Mouse (Mus musculus) erythroblast, embryonic 14.5 days (primary cell): ENCODE data around the gene Rnf187. TPM values are rescaled to one million over a fixed set of nuclear protein-coding genes. Genes with fewer than 3 reads are reported as not detected.

ENCODE experiments used
- H3K27me3 ChIP-seq: 2 replicates; pipeline ENCODE4 v1.6.1; 2012; ENCODE audit warnings: inconsistent platforms; ENCODE audit not compliant: control insufficient read depth
- H3K36me3 ChIP-seq: 2 replicates; pipeline ENCODE4 v1.6.1; 2012; ENCODE audit warnings: mild to moderate bottlenecking, inconsistent platforms; ENCODE audit not compliant: control insufficient read depth
- H3K4me1 ChIP-seq: 2 replicates; pipeline ENCODE4 v1.6.1; 2012; ENCODE audit warnings: inconsistent platforms; ENCODE audit not compliant: control insufficient read depth
- H3K4me3 ChIP-seq: replicated peaks from 2 replicates; pipeline ENCODE3; 2012; ENCODE audit warnings: moderate library complexity, mild to moderate bottlenecking, inconsistent platforms
- H3K9me3 ChIP-seq: 2 replicates; pipeline ENCODE4 v1.6.1; 2012; ENCODE audit warnings: low read length, inconsistent platforms, mixed read lengths; ENCODE audit not compliant: control insufficient read depth
- GATA1 ChIP-seq: IDR thresholded peaks from 2 replicates; pipeline ENCODE4 v1.6.1; 2012; ENCODE audit warnings: low read length, inconsistent platforms, mixed read lengths
- TAL1 ChIP-seq: IDR thresholded peaks from 3 replicates; pipeline ENCODE4 v1.6.1; 2012; ENCODE audit warnings: low read length, inconsistent platforms, mixed read lengths
- polyA plus RNA-seq: library from polyadenylated mRNA; stranded (reverse); fragments of >175 nt; gene quantifications from 2 replicates; pipeline ENCODE4 v1.2.3, GENCODE M21; 2012

The Rnf187 gene
- polyA plus RNA-seq, 1 experiment = 75.1 TPM

DNA sequence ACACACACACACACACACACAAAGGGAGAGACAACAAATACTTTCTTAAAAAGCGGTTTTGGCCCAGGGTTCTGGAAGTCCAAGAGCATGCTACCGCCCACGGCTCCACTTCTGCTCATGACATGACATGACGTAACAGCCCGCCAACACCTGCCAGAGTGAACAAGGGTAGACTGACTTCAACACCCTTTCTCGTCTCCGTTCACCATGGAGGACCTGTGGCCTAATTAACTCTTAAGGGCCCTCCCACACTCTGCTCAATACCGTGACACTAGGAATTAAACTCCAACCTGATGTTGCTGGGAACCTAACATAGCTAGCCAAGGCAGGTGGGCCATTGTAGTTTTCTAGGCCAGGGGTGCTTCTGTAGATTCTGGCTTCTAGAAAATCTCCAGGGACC is 30.3 kb upstream of the Rnf187 start:
- H3K36me3 ChIP-seq = peaks cover 35% of the 10 kb centered on the region
- H3K9me3 ChIP-seq = no peaks in the 10 kb centered on the region
- no peak for TF ChIP-seq GATA1
- no peak for TF ChIP-seq TAL1
- H3K4me3 ChIP-seq = no peak overlapping the region
- H3K4me1 ChIP-seq = peaks cover 17% of the 10 kb centered on the region
- H3K27me3 ChIP-seq = peaks cover 11% of the 10 kb centered on the region

DNA sequence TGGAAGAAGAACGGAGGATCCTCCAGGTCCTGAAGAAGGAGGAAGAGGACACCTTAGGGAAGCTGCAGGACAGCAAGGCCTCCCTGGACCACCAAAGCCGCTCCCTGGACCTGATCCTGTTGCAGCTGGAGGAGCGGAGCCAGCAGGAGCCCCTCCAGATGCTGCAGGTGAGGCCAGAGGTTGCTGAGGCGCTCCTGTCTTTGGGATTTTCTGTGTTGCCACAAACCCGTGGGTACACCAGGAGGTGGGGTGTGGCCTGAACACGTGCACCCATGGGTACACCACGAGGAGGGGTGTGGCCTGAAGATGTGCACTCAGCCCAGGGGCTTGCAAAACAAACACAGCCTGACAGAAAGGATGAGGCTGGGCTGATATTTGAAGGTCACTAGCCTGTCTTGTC is 29.8 kb upstream of the Rnf187 start:
- Histone ChIP-seq H3K9me3 (no peaks in the 10 kb centered on the region), H3K4me3 (no peak overlapping the region), H3K27me3 (peaks cover 15% of the 10 kb centered on the region), H3K4me1 (peaks cover 17% of the 10 kb centered on the region), H3K36me3 (peaks cover 35% of the 10 kb centered on the region)
- TF ChIP-seq TAL1 (no peak), GATA1 (no peak)

DNA sequence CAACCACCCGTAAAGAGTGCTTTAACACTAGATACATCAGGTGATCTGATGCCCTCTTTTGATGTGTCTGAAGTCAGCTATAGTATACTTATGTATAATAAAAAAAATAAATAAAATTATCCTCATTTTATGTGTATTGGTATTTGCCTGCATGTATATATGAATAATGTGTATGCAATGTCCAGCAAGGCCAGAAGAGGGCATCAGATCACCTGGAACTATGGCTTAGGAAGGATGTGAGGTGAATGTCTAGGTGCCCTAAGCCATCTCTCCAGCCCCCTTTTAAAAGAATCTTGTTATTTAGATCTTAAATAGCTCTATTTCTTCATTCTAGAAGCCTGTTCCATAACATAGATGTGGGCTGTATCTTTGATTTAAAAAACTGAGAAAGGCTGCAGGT is 28.6 kb upstream of the Rnf187 start:
- peaks cover 20% of the 10 kb centered on the region for H3K4me1 ChIP-seq
- no peak overlapping the region for H3K4me3 ChIP-seq
- peaks cover 33% of the 10 kb centered on the region for H3K36me3 ChIP-seq
- H3K27me3 ChIP-seq = peaks cover 27% of the 10 kb centered on the region
- TF ChIP-seq GATA1 (no peak), TAL1 (no peak)
- peaks cover 2% of the 10 kb centered on the region for H3K9me3 ChIP-seq

DNA sequence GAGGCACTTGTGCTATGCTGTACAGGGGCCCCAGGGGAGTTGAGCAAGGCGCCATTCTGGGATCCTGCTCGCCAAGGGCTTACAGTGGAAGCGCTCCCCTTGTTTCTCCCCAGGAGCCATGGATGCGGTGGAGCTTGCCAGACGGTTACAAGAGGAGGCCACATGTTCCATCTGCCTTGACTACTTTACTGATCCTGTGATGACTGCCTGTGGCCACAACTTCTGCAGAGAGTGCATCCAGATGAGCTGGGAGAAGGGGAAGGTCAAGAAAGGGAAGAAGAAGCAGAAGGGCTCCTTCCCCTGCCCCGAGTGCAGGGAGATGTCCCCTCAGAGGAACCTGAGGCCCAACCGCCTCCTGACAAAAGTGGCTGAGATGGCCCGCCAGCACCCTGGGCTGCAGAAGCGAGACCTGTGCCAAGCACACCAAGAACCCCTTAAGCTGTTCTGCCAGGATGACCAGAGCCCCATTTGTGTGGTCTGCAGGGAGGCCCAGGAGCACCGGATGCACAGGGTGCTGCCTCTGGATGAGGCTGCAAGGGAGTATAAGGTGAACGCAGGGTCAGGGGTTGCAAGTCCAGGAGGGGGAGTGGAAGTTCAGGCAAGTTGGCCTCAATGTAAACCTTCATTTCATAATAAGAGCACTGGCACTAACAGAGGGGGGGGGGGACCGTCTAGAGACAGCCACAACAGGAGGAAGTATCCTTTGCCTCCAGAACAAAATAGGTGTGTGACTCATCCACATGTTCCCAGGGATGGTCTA is 26.5 kb upstream of the Rnf187 start:
- H3K4me3 ChIP-seq = no peak overlapping the region
- H3K9me3 ChIP-seq = peaks cover 16% of the 10 kb centered on the region
- peaks cover 49% of the 10 kb centered on the region for H3K27me3 ChIP-seq
- no peak for TF ChIP-seq TAL1
- TF ChIP-seq GATA1 = no peak
- peaks cover 25% of the 10 kb centered on the region for H3K4me1 ChIP-seq
- peaks cover 12% of the 10 kb centered on the region for H3K36me3 ChIP-seq

DNA sequence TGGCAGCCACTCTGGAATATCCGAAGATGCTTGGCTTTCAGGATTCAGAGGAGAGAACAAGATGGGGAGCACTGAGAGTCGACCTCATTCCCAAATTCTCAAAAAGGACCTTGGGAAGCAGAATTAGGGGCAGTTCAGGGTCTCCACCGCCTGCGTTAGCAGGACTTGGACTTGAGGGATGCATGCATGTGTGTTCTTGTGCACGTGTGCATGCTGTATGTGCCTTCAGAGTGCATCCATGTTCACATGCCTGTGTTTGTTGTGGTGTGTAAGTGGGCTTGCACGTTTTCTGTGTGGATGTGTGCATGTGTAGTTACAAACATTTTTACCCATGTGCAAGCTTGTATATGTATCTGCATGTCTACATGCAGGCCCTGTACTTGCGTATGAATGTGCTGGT is 25.5 kb upstream of the Rnf187 start:
- peaks cover 6% of the 10 kb centered on the region for H3K36me3 ChIP-seq
- no peak for TF ChIP-seq GATA1
- TF ChIP-seq TAL1 = no peak
- H3K27me3 ChIP-seq = peaks cover 50% of the 10 kb centered on the region
- H3K4me3 ChIP-seq = no peak overlapping the region
- H3K9me3 ChIP-seq = peaks cover 16% of the 10 kb centered on the region
- peaks cover 32% of the 10 kb centered on the region for H3K4me1 ChIP-seq

DNA sequence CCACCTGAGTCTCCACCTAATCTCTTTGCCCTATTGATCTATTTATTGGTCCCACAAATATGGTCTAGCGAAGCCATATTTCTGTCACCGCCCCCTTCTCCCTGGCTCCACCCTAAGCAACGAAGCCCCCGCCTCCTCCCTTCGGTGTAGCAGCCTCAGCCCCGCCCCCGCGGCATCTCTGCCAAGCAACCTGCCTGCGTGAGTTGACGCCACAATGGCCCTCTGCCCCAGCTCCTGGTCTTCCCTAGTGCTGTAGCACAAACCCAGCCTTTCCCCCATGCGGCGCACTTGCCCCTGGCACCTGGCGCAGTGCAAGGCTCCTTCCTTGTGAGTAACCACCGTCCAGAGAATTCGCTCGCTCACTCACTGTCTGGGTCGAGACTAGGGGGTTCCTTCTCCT is 24.8 kb upstream of the Rnf187 start:
- Histone ChIP-seq H3K36me3 (peaks cover 7% of the 10 kb centered on the region), H3K4me3 (no peak overlapping the region), H3K27me3 (peaks cover 50% of the 10 kb centered on the region), H3K9me3 (peaks cover 16% of the 10 kb centered on the region), H3K4me1 (peaks cover 34% of the 10 kb centered on the region)
- TF ChIP-seq GATA1 (no peak), TAL1 (no peak)

DNA sequence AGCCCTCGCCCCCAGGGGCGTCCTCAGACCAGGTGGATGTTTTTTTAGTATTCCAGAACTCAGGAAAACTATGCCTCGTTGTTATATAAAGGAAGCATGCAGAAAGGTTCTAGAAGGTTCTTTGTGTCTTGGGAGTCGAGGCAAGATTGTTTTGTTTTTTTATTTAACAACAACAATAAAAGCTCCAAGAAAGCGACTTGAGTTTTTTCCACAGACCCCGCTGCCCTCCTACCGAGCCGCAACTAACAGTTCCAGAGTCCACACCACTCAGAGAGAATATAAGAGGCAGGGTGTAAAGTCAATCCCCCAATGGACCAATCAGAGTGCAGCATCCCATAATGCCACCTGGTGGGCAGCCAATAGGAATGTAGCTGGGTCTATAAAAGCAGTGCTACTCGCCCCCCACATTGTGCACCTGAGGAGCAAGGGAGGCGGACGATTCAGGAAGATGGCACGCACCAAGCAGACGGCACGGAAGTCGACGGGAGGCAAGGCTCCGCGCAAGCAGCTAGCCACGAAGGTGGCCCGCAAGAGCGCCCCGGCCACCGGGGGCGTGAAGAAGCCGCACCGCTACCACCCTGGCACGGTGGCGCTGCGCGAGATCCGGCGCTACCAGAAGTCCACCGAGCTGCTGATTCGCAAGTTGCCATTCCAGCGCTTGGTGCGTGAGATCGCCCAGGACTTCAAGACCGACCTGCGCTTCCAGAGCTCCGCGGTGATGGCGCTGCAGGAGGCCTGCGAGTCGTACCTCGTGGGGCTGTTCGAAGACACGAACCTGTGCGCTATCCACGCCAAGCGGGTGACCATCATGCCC is 22.9 kb upstream of the Rnf187 start:
- Histone ChIP-seq H3K27me3 (peaks cover 50% of the 10 kb centered on the region), H3K9me3 (peaks cover 16% of the 10 kb centered on the region), H3K4me3 (no peak overlapping the region), H3K4me1 (peaks cover 50% of the 10 kb centered on the region), H3K36me3 (peaks cover 25% of the 10 kb centered on the region)
- TF ChIP-seq GATA1 = no peak
- no peak for TF ChIP-seq TAL1

DNA sequence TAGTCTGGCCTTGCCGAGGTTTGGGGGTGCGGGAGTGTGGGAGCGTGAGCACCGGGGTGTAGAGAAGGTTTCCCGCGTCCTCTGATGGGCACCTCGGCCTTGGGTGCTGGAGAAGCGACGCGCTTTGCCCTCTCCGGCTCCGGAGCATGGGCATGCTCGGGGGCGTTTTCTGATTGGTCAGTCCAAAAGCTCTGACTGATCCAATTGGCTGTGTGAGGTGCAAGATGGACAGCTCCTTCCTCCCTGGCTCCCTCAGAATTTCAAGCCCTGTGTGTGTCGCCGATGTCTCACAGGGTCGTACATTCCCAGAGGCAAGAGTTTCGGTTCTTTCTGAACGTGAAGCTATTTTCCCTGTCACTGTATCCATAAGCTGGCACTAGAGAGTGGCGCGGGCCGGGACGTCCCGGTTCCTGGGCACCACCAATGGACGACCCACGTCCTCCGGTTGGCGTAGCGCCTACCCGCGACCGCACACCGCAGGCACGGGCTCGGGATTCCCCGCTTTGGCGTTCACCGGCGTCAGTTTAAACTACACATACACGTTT is 21.3 kb upstream of the Rnf187 start:
- Histone ChIP-seq H3K27me3 (peaks cover 46% of the 10 kb centered on the region), H3K4me1 (peaks cover 58% of the 10 kb centered on the region), H3K4me3 (peak overlapping the region; percentile 76), H3K9me3 (peaks cover 16% of the 10 kb centered on the region), H3K36me3 (peaks cover 39% of the 10 kb centered on the region)
- TF ChIP-seq TAL1 = no peak

DNA sequence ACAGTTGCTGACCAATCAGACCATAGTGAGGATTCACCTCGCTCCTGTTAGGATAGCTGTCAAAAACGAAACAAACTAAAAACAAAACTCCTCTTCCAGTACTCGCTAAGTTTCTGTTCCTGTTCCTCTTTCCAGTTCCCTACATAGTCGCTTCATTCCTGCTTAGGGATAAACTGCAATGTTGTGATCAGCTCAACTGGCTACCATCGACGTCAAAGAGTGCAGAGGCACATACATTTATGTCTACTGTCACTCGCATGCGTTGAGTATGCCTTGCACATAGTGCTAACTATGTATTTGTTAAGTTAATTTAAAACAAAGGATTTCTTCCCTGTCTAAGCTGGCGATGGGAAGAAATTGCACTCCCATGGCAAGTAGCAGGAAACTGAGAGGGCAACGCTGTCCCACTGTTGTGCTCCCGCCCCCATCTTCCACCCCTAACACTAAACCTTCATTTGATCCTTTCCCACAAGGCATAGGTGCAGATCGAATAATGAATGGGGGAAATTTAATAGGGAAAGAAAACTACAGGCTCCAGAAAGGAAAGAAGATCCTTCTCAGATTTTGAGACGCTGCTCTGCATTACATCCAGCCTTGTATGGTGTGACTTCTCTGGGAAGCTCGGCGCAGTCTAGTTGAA is 20.6 kb upstream of the Rnf187 start:
- H3K27me3 ChIP-seq = peaks cover 41% of the 10 kb centered on the region
- peaks cover 58% of the 10 kb centered on the region for H3K4me1 ChIP-seq
- H3K9me3 ChIP-seq = peaks cover 16% of the 10 kb centered on the region
- TF ChIP-seq GATA1 (no peak), TAL1 (no peak)
- peaks cover 42% of the 10 kb centered on the region for H3K36me3 ChIP-seq
- H3K4me3 ChIP-seq = peak overlapping the region; percentile 76
